Mouse (Mus musculus): ENCODE results near the gene Snx18. TPM values are rescaled to one million over a fixed set of nuclear protein-coding genes. Genes with fewer than 3 reads are reported as not detected.

Snx18 gene
- total RNA-seq, 1 experiment from 2014 or later: 30.5 TPM

- no peak for ATAC-seq (replicated peaks in 1 of 2; ENCODE audit: insufficient read depth in 1 of 2, low FRiP score in 2 of 2, low TSS enrichment in 1 of 2, low read depth in 1 of 2, poor library complexity in 2 of 2, severe bottlenecking in 2 of 2)
These were observed 32.8 kb downstream of the Snx18 start for GRCm38 (mm10) chr13:113585606-113586005.

GRCm38 (mm10) chr13:113584431-113584830 lies 33.9 kb downstream of the Snx18 start:
- no peak for ATAC-seq (replicated peaks in 1 of 2; ENCODE audit: insufficient read depth in 1 of 2, low FRiP score in 2 of 2, low TSS enrichment in 1 of 2, low read depth in 1 of 2, poor library complexity in 2 of 2, severe bottlenecking in 2 of 2)

DNA sequence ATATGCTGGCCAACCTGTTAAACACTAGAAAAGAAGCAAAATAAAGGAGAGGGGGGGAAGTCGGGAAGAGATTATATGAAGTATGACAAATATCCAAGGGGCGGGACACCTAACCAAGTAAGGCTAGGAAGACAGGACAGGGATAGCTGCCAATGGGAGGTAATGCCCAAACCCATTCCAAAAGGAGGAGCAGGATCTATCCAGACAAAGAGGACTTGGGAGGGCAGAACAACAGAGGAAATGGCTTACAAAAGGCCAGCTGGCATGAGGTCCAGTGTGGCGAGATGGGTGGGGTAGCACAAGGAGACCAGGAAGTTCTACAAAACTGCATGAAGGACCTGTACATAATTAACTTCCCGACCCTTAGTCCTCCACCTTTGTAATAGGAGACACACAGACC lies 34.8 kb downstream of the Snx18 start:
- no peak for ATAC-seq (replicated peaks in 1 of 2; ENCODE audit: insufficient read depth in 1 of 2, low FRiP score in 2 of 2, low TSS enrichment in 1 of 2, low read depth in 1 of 2, poor library complexity in 2 of 2, severe bottlenecking in 2 of 2)

DNA sequence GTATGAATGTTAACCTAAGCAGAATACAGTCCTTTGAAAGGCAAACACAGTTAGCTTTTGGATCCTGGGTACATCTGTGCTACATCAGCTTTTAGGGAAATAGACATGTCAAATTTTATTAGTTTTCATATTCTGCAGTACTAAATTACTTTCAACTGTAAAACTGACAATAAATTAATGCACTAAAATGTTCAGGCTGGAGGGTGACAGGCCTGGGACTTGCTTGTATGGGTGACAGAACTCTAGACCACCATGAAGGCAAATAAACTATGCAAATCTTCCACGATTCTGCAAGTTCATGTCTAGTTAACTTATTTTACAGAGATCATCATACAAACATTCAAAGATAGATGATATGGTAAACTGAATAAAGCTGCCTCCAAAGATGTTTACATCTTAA lies 36.3 kb downstream of the Snx18 start:
- ATAC-seq (replicated peaks in 1 of 2; ENCODE audit: insufficient read depth in 1 of 2, low FRiP score in 2 of 2, low TSS enrichment in 1 of 2, low read depth in 1 of 2, poor library complexity in 2 of 2, severe bottlenecking in 2 of 2): no peak

DNA sequence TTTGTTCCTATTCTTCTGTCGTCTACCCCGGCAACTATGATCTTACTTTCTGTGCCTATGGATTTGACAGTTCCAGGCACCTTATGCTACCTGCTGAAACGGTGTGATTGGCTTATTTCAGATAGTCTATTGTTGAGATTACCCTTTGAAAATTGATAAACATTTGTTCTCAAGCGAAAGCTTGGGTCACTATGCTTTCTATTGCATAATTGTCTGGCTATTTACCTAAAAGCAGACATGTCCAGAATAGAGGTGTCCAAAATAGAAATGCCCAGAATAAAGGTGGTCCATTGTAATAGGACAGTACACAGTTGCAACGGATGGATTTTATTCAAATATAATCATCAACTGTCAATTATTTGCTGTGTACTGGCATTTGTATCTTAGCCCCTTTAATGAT lies 36.9 kb downstream of the Snx18 start:
- ATAC-seq (replicated peaks in 1 of 2; ENCODE audit: insufficient read depth in 1 of 2, low FRiP score in 2 of 2, low TSS enrichment in 1 of 2, low read depth in 1 of 2, poor library complexity in 2 of 2, severe bottlenecking in 2 of 2): no peak

DNA sequence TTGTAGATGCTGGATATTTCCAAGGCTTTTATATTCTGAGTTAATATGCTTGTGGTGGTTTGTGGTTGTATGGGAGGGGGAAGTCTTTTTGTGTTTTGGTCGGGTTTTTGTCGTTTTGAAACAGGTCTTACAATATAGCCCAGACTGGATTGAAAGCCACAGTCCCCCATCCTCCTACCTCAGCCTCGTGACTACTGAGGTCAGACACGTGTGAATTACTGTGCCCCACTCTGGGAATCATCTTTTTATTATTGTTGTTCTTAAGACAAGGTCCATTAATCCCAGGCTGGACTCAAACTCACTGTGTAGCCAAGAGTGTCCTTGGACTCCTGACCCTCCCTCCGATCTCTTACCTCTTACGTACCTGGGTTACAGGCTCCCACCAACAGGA lies 38.0 kb downstream of the Snx18 start:
- peak; percentile 67 to 82 for ATAC-seq (replicated peaks in 1 of 2; ENCODE audit: insufficient read depth in 1 of 2, low FRiP score in 2 of 2, low TSS enrichment in 1 of 2, low read depth in 1 of 2, poor library complexity in 2 of 2, severe bottlenecking in 2 of 2)

- peak; percentile 85 to 94 for ATAC-seq (replicated peaks in 1 of 2; ENCODE audit: insufficient read depth in 1 of 2, low FRiP score in 2 of 2, low TSS enrichment in 1 of 2, low read depth in 1 of 2, poor library complexity in 2 of 2, severe bottlenecking in 2 of 2)
These were observed 38.5 kb downstream of the Snx18 start for GRCm38 (mm10) chr13:113579788-113580399.

- peak; percentile 8 to 46; a peak in 2 of 4 replicates for ATAC-seq (replicated peaks in 1 of 2; ENCODE audit: insufficient read depth in 1 of 2, low FRiP score in 2 of 2, low TSS enrichment in 1 of 2, low read depth in 1 of 2, poor library complexity in 2 of 2, severe bottlenecking in 2 of 2)
These were observed 44.1 kb downstream of the Snx18 start for GRCm38 (mm10) chr13:113574232-113574631.

DNA sequence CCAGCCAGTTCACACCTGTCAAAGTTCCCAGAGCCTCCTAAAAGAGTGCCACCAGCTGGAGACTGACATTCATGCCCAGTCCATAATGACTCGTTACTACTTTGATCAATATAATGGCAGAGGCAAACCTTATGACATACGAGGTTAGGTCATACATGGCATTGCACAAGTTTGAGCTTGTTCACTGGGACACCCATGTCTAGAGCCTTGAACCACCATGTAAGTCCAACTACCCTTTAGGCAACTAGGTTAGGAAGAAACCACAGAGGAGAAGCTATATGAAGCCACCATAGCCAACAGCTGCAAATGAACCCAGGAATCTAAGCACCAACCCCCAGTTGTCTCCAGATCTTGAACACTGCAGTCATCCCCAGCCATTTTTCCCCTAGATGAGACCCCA lies 45.0 kb downstream of the Snx18 start:
- ATAC-seq (replicated peaks in 1 of 2; ENCODE audit: insufficient read depth in 1 of 2, low FRiP score in 2 of 2, low TSS enrichment in 1 of 2, low read depth in 1 of 2, poor library complexity in 2 of 2, severe bottlenecking in 2 of 2): no peak

- ATAC-seq (replicated peaks in 1 of 2; ENCODE audit: insufficient read depth in 1 of 2, low FRiP score in 2 of 2, low TSS enrichment in 1 of 2, low read depth in 1 of 2, poor library complexity in 2 of 2, severe bottlenecking in 2 of 2): peak; percentile 74 to 76
These were observed 46.2 kb downstream of the Snx18 start for GRCm38 (mm10) chr13:113572046-113572686.

DNA sequence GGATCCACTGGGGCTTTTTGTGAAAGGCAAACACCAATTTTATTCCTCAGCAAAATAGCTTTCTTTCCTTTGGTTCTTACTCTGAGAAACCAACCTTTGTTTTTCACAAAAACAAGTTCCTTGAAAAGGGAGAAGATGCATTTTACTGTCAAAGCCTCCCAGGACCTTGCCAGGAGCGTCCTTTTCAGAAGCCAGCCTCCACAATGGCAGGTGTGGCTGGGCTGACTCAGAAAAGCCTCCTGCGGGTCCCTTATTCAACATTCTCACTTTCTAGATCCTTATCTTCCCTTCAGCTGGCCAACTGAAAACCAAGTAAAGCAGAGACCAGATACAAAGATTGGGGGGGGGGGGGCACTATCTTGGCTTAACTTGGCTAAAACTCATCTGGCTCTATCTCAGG lies 48.8 kb downstream of the Snx18 start:
- no peak for ATAC-seq (replicated peaks in 1 of 2; ENCODE audit: insufficient read depth in 1 of 2, low FRiP score in 2 of 2, low TSS enrichment in 1 of 2, low read depth in 1 of 2, poor library complexity in 2 of 2, severe bottlenecking in 2 of 2)

DNA sequence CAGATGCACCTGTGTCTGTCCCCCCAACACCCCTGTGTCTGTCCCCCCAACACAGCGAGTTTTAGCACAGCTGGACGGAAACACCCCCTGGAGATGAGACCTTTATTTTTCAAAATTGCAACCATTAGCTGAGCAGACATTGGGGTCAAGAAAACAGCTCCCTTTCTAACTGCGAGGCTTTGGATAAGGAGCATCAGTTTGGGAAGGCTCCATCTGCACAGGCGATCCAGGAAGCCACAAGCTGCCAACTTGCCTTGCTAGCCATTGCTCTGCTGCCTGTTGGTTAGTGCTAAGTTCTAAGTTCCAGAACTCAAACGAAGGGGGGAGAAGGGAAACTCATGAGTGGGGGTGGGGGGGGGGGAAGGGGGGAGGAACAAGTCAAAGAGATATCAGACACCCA lies 51.4 kb downstream of the Snx18 start:
- no peak for ATAC-seq (replicated peaks in 1 of 2; ENCODE audit: insufficient read depth in 1 of 2, low FRiP score in 2 of 2, low TSS enrichment in 1 of 2, low read depth in 1 of 2, poor library complexity in 2 of 2, severe bottlenecking in 2 of 2)

DNA sequence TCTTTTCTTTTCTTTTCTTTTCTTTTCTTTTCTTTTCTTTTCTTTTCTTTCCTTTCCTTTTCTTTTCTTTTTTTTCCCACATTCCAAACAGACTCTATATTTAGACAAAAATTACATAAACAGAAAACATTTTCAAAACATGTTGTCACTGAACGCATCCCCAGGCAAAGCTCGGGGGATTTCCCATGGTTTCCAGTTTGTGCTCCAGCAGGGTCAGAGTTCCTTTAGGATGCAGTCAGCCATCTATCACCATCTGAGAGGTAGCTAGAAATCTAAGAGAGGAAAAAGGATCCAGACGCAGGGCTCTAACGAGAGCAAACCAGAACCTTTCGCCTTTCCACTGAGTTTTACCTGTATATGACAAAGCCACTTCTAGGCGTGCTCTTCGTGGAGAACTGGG lies 52.0 kb downstream of the Snx18 start:
- ATAC-seq (replicated peaks in 1 of 2; ENCODE audit: insufficient read depth in 1 of 2, low FRiP score in 2 of 2, low TSS enrichment in 1 of 2, low read depth in 1 of 2, poor library complexity in 2 of 2, severe bottlenecking in 2 of 2): no peak

GRCm38 (mm10) chr13:113559646-113560045 lies 58.7 kb downstream of the Snx18 start:
- ATAC-seq (replicated peaks in 1 of 2; ENCODE audit: insufficient read depth in 1 of 2, low FRiP score in 2 of 2, low TSS enrichment in 1 of 2, low read depth in 1 of 2, poor library complexity in 2 of 2, severe bottlenecking in 2 of 2): no peak

- peak in 1 of 2 experiments; percentile 21; a peak in 1 of 4 replicates for ATAC-seq (replicated peaks in 1 of 2; ENCODE audit: insufficient read depth in 1 of 2, low FRiP score in 2 of 2, low TSS enrichment in 1 of 2, low read depth in 1 of 2, poor library complexity in 2 of 2, severe bottlenecking in 2 of 2)
These were observed 61.8 kb downstream of the Snx18 start for GRCm38 (mm10) chr13:113556538-113556937.

GRCm38 (mm10) chr13:113555226-113555625 lies 63.1 kb downstream of the Snx18 start:
- ATAC-seq (replicated peaks in 1 of 2; ENCODE audit: insufficient read depth in 1 of 2, low FRiP score in 2 of 2, low TSS enrichment in 1 of 2, low read depth in 1 of 2, poor library complexity in 2 of 2, severe bottlenecking in 2 of 2): no peak

DNA sequence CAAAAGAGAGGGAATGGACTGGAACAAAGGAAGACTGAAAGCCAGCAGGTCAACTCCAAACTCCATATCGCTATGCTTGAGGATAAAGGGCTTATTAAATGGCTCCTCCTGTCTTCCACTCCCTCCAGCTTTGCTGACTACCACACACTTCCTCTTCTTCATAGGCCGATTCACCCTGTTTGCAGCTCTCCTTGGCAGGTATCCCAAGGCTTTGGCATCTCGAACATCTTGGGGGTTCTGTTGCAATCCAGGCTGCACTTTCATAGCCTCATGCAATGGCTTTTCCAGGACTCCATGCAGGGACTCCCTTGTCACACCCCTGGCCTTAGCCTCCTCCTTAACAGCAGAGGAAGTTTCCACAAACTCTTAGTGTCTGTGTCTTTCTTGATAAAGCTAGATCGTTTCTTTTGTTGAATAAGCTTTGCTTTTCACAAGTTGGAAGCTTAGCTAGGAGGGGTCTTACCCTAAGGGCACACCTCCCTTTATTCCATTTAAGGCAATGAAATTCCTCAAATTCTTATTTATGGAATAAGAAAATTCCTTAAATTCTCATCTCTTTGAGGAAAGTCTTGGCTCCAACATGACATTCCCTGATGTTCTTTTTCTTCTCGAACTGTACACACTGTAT lies 64.6 kb downstream of the Snx18 start:
- ATAC-seq (replicated peaks in 1 of 2; ENCODE audit: insufficient read depth in 1 of 2, low FRiP score in 2 of 2, low TSS enrichment in 1 of 2, low read depth in 1 of 2, poor library complexity in 2 of 2, severe bottlenecking in 2 of 2): 0 out of 4 replicates have a peak, but pooled peaks of 1 of the 2 experiments have one; percentile 27

GRCm38 (mm10) chr13:113552341-113552740 lies 66.0 kb downstream of the Snx18 start:
- no peak for ATAC-seq (replicated peaks in 1 of 2; ENCODE audit: insufficient read depth in 1 of 2, low FRiP score in 2 of 2, low TSS enrichment in 1 of 2, low read depth in 1 of 2, poor library complexity in 2 of 2, severe bottlenecking in 2 of 2)
